Mouse (Mus musculus) forebrain, postnatal 0 days (tissue): ENCODE data around the gene Slc26a5. TPM values are rescaled to one million over a fixed set of nuclear protein-coding genes. Genes with fewer than 3 reads are reported as not detected.
A peak's percentile ranks its signal among the peaks of the same experiment; 100 is the strongest.

ENCODE experiments used
- ATAC-seq: fragments of 200-750 bp; cut with Nextera tagmentation; 2 replicates; pipeline ENCODE4 v1.8.0; 2017; ENCODE audit warnings: mild to moderate bottlenecking, moderate library complexity
- DNase-seq: peaks from one replicate; pipeline ENCODE4 v3.0.0-alpha.2; 2015
- H3K27ac ChIP-seq: fragments of 300-500 bp; sonication (generic); 2 replicates; pipeline ENCODE4 v1.5.1; 2014; ENCODE audit warnings: low read depth, mild to moderate bottlenecking, antibody characterized with exemption, low read length, moderate library complexity, mixed read lengths
- H3K27me3 ChIP-seq: fragments of 300-500 bp; sonication (generic); 2 replicates; pipeline ENCODE4 v1.6.1; 2014; ENCODE audit warnings: mild to moderate bottlenecking, low read length, mixed read lengths; ENCODE audit not compliant: insufficient read depth
- H3K36me3 ChIP-seq: fragments of 300-500 bp; sonication (generic); 2 replicates; pipeline ENCODE4 v1.6.1; 2014; ENCODE audit warnings: mild to moderate bottlenecking, moderate library complexity; ENCODE audit not compliant: insufficient read depth
- H3K4me1 ChIP-seq: fragments of 300-500 bp; sonication (generic); 2 replicates; pipeline ENCODE4 v1.6.1; 2014; ENCODE audit warnings: antibody characterized with exemption; ENCODE audit not compliant: insufficient read depth
- H3K4me2 ChIP-seq: fragments of 300-500 bp; sonication (generic); 2 replicates; pipeline ENCODE4 v1.6.1; 2014; ENCODE audit warnings: low read depth, mild to moderate bottlenecking, moderate library complexity
- H3K4me3 ChIP-seq: fragments of 300-500 bp; sonication (generic); 2 replicates; pipeline ENCODE4 v1.5.1; 2014; ENCODE audit warnings: low read depth, low read length, mixed read lengths
- H3K9ac ChIP-seq: fragments of 300-500 bp; sonication (generic); 2 replicates; pipeline ENCODE4 v1.6.1; 2014; ENCODE audit warnings: mild to moderate bottlenecking
- H3K9me3 ChIP-seq: fragments of 300-500 bp; sonication (generic); 2 replicates; pipeline ENCODE4 v1.6.1; 2016; ENCODE audit warnings: low read length
- CTCF ChIP-seq: sonication (generic); IDR thresholded peaks from 2 replicates; pipeline ENCODE4 v1.5.1; 2016; ENCODE audit warnings: antibody characterized with exemption, control low read depth, low read depth
- WGBS: fragments of 180-500 bp; shearing (Covaris S2); extraction: QIAGEN DNeasy Blood & Tissue Kit; methylation state at CpG from one replicate; pipeline ENCODE4 v1.1.7; 2014; 5-methylcytosine and 5-hydroxymethylcytosine counted together
- polyA plus RNA-seq: library from polyadenylated mRNA; unstranded; fragments of >200 nt; fragmentation: Nextera tagmentation; extraction: Ambion mirVana; gene quantifications from 2 replicates; pipeline ENCODE4 v1.2.1, GENCODE M21; 2015
- total RNA-seq: library from RNA; depleted of rRNA; stranded (reverse); fragments of >200 nt; gene quantifications from 2 replicates; pipeline ENCODE4 v1.2.3, GENCODE M21; 2014

Gene Slc26a5
- total and polyA plus RNA-seq, 2 experiments from 2014 or later: 0.35 to 0.38 TPM

DNA sequence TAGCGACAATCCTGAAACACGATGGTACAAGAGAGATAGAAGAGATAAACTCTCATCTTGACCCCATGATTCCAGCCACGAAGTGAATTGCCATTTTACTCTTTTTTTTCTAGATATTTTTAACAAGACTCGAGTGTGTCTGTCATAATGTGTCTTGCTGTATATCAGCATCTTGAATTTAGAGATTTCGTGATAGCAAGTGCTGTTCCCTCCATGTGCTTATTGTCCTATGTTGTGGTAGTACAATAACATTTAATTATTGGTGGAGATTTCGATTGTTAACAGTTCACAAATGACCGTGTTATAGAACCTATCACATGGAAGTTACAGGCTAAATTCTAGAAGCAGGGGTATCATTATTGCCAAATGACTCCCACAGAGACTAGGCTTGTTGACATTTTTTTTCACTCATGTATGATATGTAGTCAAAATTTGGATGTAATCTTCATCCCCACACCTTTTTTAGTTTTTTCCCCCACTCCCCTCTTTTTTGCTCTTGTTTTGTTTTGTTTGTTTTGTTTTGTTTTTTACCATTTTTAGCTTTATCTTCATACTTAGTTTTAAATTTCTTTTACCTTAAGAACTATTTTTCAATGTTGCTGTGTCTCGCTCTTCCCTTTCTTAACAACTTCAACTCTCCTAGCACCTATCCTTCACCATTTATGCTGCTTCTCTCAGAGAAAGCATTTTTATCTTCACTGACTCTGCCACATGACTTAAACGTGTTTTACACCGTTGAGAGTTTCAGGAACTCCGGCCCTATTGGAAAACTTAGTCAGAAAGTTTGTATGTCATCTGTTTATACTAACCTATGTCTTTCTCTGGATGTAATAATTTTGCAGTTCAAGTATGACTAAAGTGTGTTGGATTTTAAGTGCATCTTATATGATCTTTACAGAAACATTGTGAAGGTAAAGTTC, 78.0 kb downstream of the Slc26a5 start:
- H3K4me2 ChIP-seq: peak overlapping the region; percentile 72
- no peaks in the 10 kb centered on the region for H3K27me3 ChIP-seq
- peak overlapping the region; percentile 87 for H3K9ac ChIP-seq
- H3K4me1 ChIP-seq: peaks cover 9% of the 10 kb centered on the region; the same call in 1 of the 2 replicates
- 38% methylated on average over 11 of the region's 11 CpGs for WGBS
- ATAC-seq (no peak), DNase-seq (no peak)
- H3K36me3 ChIP-seq: peaks cover 9% of the 10 kb centered on the region
- H3K27ac ChIP-seq: peak overlapping the region; percentile 76; the same call in 1 of the 2 replicates
- H3K4me3 ChIP-seq: peak overlapping the region; percentile 93
- no peak for TF ChIP-seq CTCF
- H3K9me3 ChIP-seq: no peaks in the 10 kb centered on the region

DNA sequence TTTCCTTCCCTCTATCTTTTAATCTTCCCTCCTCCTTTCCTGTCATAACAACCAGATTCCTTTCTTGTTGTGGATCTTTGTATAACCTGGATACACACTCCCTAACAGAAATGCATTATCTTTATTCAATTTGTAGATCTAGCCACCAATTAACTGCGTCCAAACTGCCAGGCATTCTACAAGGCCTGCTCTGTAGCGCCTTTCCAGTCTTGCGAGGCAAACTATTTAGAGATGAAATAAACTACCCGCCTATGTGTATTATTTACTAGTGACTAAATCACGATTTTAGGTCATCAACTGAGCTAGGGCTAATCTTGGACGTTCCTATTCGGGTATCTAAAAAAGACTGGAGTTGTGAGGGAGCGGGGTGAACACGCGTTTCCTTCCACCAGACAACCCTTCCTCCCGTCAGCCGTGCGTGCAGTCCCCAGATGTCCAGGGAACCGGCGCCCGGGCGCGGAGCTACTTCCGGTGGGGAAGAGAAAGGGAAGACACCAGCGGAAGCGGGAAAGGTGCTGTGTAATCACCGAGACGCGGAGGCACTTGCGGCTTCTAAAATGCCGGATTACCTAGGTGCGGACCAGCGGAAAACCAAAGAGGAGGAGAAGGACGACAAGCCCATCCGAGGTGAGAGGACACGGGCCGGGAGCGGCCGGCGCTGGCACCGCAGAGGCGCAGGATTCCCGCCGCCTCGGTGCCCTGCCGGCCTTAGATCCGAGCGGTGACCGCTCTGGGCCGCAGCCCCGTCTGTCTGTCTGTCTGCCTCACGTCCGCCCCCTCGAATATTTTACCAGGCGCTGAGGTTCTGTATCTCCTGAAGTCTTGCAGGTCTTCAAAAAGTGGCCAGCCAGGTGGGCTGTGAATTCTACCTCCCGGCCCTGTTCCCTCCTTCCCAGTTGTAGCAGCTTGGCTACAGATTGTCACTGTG, 78.9 kb downstream of the Slc26a5 start:
- no peak for TF ChIP-seq CTCF
- Histone ChIP-seq H3K9ac (peak overlapping the region; percentile 87), H3K4me3 (peak overlapping the region; percentile 93), H3K4me2 (peak overlapping the region; percentile 72), H3K27ac (peak overlapping the region; percentile 76), H3K36me3 (peaks cover 15% of the 10 kb centered on the region), H3K9me3 (no peaks in the 10 kb centered on the region), H3K4me1 (peaks cover 9% of the 10 kb centered on the region; the same call in 1 of the 2 replicates), H3K27me3 (no peaks in the 10 kb centered on the region)
- DNase-seq (peak; percentile 95), ATAC-seq (peak; percentile 90)
- 2% methylated on average over 51 of the region's 51 CpGs for WGBS

DNA sequence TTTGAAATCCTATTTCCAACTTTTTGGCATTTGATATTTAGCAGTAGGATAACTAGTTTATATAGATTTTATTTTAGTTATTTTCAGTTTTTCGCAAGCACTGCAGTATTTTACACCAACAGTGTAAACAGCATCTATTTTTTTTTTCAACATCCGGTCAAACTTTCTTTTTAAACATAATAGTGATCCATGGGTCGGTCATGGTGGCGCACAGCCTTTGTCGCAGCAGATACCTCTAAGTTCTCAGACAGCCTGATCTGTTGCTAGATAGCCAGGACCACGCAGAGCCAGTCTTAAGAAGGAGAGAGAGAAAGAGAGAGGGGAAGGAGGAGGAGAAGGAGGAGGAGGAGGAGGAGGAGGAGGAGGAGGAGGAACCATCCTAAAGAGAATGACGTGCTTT, 79.6 kb downstream of the Slc26a5 start:
- 76% methylated on average over 7 of the region's 7 CpGs for WGBS
- Histone ChIP-seq H3K4me1 (peaks cover 9% of the 10 kb centered on the region; the same call in 1 of the 2 replicates), H3K27ac (0 out of 2 replicates have a peak overlapping the region, but pooled peaks have one; percentile 76)

DNA sequence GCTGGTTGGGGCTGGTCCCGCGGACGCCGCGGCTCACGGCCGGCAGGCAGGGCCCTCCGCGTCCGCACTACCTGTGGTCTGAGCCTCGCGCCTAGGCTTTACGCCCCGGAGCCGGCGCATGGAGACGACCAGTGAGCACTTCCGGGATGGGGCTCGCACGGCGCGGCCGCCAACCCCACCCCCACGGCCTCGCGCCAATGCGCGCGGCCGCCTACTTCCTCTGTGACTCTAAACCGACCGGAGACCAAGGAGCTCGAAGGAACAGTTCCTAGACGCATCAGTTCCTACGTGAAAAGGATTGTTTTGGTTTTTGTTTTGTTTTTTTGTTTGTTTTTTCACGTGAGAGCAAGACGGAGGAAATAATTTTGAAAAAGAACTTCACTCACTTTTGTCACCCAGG, 80.4 kb downstream of the Slc26a5 start, which contains the start of the genes Dnajc2 and Psmc2:
Dnajc2 (minus strand) TSS at position 199 of the 400 bp plus-strand sequence.
Psmc2 (plus strand) TSS at position 231 of the 400 bp plus-strand sequence.
- no peak for TF ChIP-seq CTCF
- H3K4me2 ChIP-seq: peak within 1 kb of the TSS; percentile 88
- peak within 1 kb of the TSS; percentile 93 for H3K4me3 ChIP-seq

More for the DNA sequence above, 79.6 kb downstream of the Slc26a5 start:
- no peak for DNase-seq
- peak overlapping the region; percentile 93; the same call in 1 of the 2 replicates for H3K4me3 ChIP-seq
- H3K4me2 ChIP-seq: peak overlapping the region; percentile 72
- no peak for ATAC-seq
- H3K9me3 ChIP-seq: no peaks in the 10 kb centered on the region
- no peak for TF ChIP-seq CTCF
- peaks cover 22% of the 10 kb centered on the region for H3K36me3 ChIP-seq
- no peaks in the 10 kb centered on the region for H3K27me3 ChIP-seq
- H3K9ac ChIP-seq: no peak overlapping the region

DNA sequence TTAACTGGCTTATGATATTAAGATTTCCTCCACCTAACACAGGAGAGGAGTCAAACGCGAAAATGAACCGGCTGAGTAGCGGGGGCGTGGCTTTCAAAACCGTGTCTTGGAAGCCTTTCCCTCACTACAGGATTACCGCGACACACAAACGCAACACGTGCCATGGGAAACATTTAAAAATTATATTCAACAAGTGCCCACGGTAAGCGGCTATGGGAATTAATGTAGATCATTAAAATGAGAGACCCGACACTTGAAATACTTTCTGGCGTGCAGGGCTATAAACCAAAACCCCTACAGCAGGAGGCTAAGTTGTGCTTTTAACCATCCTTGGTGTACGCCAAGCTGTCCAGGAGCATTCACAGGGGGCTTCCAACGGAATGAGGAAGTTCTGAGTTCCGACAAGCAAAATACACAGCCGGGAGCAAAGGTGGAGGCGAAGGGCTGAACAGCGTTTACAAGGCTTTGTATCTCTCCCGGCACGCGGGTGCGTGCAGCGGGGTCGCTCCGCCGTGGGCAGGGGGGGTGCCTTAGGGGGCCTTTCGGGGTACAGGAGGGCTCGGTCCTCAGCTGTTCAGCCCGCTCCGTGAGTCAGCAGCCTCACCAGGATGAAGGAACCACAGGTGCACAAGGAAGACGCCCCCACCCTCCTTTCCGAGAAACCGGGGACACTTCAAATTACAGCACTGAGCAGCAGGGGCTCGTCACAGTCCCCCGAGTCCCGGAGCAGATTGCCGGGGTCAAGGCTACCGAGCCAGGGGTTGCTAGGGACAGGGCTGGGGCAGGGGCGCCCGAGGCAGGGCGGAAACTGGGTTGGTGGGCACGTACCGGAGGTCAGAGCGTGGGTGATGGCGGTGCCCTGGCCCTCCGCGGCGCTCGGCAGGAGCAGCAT, 81.0 kb downstream of the Slc26a5 start:
- Histone ChIP-seq H3K36me3 (peaks cover 36% of the 10 kb centered on the region), H3K4me1 (peaks cover 9% of the 10 kb centered on the region; the same call in 1 of the 2 replicates), H3K27ac (peak overlapping the region; percentile 62), H3K27me3 (no peaks in the 10 kb centered on the region), H3K4me2 (peak overlapping the region; percentile 88), H3K4me3 (peak overlapping the region; percentile 66), H3K9ac (peak overlapping the region; percentile 65), H3K9me3 (no peaks in the 10 kb centered on the region)
- WGBS: under 1% methylated on average over 51 of the region's 51 CpGs
- no peak for DNase-seq
- ATAC-seq: peak; percentile 67
- no peak for TF ChIP-seq CTCF

More for the DNA sequence above, 80.4 kb downstream of the Slc26a5 start, which contains the start of the genes Dnajc2 and Psmc2:
- Histone ChIP-seq H3K9ac (peak within 1 kb of the TSS; percentile 87), H3K27ac (peak within 1 kb of the TSS; percentile 76), H3K27me3 (no peaks in the 10 kb centered on the region), H3K4me1 (peaks cover 9% of the 10 kb centered on the region; the same call in 1 of the 2 replicates), H3K9me3 (no peaks in the 10 kb centered on the region), H3K36me3 (peaks cover 29% of the 10 kb centered on the region)
- DNase-seq (peak; percentile 94), ATAC-seq (peak; percentile 96)
- under 1% methylated on average over 37 of the region's 37 CpGs for WGBS
